Mouse (Mus musculus): ENCODE data around the gene Dlx1.

Gene Dlx1

DNA sequence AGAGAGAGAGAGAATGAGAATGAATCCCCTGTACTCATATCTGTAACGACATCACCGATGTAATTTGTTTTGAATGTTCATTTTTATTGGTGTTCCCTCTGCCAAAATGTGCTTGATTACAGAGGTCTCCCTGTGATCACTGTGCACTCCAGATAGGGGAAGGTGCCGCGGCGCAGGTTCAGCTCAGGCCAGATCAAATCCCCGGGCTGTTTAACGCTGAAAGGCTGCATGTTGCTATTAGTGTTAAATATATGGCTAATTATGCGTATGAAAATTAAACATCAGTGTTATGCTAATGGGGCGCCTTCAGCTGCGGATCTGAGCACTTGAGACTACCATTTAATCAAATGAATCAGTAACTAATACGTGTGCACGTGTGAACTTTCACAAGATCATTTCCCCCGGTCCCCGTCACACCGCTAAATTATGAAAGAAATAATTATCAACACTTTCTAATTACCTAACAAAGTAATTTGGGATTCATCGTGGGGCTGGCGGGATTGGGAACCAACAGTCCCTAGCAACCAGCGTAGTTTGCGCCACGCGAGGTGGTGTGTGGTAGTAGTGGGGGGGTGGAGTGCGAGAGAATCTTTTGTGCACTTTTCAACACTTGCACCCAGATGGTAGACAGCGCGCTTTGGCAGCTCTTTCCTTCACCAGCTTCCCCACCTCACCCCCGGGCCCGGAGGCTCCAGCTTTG lies at the start of gene Dlx1:
Dlx1 (plus strand) TSS at position 100 of the 700 bp plus-strand sequence.
- DNase-seq = no peak

DNA sequence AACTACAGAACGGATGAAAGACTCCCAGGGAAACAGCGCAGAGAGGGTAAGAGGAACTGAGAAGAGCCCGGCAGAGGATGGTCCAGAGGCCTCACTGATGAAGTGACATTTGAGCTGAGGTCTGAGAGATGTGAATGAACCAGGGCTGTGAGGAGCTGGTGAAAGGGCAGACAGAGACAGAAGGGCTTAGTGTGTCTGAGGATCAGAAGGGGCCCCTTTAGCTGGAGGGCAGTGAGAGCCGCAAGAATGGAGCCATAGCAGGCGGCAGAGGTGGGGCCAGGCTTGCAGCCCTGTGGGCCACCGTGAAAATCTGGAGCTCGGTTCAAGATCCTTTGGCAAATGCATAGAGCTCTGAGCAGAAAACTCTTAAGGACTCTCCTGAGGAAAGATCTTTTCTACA lies 48.0 kb upstream of the Dlx1 start:
- DNase-seq = no peak

DNA sequence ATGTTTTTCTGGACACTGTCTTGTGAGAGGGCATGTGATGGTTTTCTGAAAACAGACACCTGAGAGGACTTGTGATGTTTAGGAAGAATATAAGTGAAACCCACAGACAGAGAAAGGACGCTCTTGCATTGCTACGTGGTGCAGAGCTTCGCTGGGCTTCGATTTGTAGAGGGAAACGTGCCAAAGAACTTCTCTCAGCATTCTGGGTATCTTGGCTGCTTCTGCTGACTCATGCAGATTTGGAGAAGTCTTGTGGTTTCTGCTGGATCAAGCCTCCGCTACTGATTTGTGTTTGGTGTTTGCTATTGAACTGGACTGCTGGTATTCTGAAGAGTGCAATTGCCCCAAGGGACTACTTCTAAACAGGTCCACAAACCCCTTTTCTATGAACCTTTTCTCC lies 46.1 kb upstream of the Dlx1 start:
- DNase-seq = no peak

DNA sequence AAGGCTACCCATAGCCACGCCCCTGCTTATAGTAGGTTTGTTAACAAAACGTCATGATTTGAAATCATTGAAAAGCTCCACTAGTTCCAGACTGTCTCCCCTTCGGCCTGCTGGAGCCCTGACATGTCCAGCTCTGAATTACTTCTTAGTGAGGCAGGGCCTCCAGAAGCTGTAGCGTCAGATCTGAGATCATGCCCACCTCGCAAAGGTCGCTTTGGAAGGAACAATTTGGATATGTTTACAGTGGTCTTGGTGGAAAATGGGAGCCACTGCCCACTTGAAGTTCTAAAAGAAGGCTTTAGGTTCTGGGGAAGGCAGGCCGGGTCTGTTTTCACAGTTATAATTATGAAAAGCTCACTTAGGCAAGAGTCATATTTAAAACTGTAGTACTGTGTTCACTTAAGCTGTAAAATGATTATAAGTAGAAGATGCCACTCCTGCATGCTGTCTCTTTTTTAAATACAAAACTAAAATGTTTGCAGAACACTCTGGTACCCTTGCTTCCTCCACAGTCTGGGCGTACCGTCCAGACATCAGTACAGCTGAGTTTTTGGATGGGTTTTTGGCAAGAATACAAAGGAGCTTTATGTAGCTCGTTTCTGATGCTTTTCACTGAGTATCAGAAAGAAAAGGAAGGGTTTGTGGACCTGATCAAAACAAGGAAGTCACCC lies 44.7 kb upstream of the Dlx1 start:
- no peak for DNase-seq

DNA sequence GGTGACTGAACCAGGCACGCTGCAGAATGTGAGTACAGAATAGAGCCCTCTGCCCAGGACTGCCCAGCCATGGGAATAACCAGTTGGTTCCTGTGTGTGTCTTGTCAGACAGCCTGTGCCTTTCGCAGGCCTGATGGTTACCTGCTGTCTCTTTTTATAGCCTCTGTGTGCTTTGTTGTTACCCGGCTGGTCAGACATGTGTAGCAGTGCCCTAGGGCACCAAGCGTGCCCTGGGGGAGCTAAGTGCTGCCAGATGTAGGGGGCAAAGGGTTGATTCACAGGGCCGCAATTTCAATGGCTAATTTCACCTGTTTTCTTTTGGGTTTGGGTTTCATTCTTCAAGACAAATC lies 44.2 kb upstream of the Dlx1 start:
- DNase-seq = no peak

DNA sequence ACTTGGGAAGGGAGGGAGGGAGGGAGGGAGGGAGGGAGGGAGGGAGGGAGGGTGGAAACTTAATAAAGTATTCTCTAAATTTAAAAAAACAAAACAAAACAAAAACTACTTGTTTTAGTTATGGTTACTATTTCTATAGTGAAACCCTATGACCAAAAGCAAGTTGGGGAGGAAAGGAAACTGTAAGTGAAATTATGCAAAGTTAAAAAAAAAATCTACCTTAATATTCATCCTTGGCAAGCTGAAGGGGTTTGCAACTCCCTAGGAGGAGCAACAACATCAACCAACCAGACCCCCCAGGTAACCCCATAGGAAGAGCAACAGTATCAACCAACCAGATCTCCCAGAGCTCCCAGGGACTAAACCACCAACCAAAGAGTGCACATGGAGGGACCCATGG lies 36.6 kb upstream of the Dlx1 start:
- DNase-seq = no peak

DNA sequence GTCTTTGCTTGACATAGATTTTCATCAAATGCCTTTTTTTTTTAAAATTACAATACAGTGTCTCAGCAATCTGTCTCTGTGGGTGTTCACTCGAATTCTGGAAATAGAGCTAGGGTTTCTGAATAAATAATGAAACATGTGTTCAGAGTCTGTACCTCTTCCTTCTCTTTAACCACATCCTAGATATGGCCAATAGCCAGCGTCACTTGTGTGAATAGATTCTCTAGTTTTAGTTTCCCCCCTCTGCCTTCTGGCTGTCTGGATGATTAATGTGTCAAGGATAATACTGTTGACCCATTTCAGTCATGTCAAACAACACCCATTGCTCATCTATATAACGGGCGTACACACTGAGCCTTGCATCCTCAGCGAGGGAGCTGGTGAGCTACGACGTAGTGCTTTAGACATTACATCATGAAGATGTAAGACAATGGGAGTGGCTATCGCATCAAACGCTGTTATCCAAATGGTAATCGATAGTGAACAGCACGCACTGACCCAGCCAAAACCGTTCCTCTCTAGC lies 34.7 kb upstream of the Dlx1 start:
- no peak for DNase-seq

DNA sequence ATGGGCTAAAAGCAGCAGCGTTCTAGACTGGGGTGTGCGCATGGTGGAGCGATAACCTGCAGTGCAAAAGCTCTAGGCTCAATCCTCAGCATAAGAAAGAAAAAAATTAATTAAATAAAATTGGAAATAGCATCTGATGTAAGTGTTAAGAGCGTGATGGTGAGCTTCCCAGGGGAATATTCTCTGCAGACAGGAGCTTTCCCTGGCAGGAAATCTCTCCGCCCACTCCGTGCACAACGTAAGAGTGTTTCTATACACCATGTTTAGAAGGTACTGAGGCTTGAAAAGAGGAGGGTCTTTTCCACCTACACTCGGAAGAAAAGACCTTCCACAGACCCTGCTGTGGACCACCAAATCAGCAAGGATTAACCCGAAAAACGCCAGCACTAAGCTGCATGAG lies 33.4 kb upstream of the Dlx1 start:
- peak; percentile 30 for DNase-seq

DNA sequence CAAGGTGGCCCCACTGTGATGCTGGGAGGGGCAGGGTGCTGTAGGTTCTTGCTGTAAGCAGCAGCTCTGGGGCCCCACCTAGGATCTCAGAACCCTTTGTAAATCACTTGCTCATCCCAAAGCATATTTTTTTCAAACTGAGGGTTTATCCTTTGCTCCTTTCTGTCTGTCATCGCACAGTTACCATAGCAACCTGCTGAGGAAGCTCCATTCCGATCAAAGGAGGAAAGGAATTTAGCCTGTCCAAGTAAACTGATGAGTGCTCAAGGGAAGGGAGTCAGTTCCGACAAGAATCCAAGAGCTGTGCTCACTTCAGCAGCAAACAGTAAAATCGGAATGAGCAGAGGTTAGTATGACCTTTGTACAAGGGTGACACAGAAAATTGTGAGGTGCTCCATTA lies 32.9 kb upstream of the Dlx1 start:
- no peak for DNase-seq

DNA sequence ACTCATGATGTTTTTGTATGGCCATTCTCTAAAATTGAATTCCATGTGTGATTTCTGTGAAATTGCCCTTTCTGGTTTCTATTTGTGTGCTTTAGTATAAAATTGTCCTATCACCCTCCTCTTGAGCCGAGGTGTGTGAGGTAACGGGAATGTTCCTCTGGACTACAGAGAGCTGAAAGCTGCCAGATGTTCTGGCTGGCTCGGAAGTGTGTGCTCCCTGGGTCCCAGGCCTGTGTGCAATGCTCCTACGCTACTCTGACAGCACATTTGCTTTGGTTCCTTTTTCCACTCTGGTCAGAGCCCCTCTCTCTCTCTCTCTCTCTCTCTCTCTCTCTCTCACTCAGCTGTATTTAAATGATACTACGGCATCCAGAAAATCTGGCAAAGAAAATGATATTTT lies 30.7 kb upstream of the Dlx1 start:
- no peak for DNase-seq

DNA sequence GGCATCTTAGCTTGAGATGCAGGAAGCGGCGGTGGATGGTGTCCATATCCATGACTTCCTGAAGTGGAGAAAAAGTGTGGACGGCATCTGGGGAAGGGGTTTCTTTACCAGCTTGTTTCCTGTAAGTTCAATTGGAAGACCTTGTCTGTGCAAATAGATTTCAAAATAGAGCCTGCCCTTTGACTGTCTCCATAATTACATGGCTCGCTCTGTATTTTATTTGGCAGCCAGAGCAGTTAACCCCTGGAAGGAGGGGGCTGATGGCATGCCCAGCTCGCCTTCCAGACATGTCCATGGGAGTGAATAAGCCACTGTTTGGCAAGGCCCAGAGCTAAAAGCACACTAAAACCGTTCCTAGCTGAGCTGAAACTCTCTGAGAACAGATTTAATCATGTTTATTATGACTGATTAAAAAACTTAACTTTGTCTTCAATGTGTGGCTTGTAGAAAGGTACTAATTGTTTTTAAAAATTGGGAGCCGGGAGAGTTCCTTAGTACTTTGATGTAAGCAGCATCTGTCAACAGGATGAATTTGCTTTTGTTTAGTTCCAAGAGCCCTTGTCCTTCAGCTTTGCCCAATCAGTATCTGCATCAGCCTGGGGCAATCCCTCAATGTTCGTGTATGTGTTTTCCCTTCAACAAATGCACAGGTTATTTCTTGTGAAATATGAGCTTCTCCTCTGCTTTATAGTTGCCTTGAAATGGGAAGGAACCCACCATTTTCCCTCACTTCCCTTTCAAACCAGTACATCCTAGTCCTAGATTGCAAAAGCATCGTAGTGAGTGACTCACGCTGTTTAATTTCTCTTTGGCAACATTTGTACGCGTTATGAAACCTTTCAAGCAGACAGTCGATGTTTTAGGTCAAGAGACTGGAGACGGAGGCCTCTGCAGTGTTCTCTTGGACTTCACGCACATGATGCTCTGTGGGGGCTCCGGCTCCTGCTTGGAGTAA lies 28.4 kb upstream of the Dlx1 start:
- DNase-seq = no peak

DNA sequence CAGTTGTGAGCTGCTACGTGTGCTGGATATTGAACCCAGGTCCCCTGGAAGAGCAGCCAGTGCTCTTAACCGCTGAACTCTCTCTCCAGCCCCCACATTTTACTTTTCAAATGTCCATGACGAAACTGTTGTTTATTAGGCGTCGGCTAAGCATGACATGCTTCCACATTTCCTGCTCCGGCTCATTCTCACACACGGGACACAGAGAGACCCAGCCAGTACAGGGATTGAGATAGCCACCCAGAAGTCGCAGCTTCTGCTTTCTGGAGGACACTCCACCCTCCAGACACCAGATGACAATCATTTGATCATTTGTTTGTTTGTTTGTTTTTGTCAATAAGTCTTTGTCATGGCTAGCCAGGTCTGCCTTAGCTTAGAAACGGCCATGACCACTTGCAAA lies 23.1 kb upstream of the Dlx1 start:
- no peak for DNase-seq

DNA sequence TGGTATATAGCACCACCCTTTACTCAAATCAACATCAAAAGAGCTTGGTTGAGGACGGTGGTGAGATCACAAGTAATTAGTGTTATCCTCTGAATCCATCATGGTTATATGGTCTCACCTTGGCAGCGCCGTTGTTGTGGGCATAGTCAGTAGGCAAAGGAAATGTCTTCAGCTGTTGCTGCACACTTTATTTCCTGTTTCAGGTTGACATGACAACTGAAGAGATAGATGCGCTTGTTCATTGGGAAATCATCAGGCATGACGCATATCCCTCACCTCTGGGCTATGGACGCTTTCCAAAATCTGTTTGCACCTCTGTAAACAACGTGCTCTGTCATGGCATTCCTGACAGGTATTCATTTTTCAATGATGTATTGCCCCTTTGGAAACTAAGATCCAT lies 16.7 kb upstream of the Dlx1 start:
- no peak for DNase-seq

DNA sequence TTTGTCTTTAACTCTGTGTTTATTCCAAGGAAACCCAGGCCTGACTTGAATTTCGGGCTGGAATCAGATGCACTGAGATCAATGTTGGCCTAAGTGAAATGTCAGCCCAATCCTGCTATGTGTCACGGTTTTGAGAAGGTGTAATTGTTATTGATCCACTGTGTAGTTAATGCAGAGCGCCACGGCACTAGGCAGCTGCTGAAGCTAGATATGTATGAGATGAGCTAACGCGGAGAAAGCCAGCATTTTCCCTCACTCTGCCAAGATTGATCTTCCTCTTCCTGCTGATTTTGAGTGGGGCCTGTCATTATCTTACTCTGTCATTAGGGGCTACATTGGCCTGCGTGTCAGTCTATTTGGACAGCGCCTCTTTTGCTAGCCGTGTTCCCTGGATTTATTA lies 15.6 kb upstream of the Dlx1 start:
- DNase-seq = no peak

DNA sequence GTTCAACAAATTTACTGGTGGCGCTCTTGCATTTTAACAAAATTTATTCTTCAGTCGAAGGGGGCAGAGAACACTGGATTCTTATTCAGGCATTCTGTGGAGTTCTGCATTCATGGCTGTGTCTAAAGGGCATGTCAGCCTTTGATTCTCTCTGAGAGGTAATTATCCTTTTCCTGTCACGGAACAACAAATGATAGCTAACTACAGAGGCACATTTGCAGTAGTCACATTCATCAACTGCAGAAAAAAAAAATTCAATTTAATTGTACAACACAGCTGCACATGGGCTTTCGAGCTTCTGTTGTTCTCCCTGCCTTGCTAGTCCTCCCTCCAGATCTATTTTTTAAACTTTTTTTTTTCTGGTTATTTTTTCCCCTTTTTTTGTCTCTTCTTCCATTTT lies 10.9 kb upstream of the Dlx1 start:
- no peak for DNase-seq

DNA sequence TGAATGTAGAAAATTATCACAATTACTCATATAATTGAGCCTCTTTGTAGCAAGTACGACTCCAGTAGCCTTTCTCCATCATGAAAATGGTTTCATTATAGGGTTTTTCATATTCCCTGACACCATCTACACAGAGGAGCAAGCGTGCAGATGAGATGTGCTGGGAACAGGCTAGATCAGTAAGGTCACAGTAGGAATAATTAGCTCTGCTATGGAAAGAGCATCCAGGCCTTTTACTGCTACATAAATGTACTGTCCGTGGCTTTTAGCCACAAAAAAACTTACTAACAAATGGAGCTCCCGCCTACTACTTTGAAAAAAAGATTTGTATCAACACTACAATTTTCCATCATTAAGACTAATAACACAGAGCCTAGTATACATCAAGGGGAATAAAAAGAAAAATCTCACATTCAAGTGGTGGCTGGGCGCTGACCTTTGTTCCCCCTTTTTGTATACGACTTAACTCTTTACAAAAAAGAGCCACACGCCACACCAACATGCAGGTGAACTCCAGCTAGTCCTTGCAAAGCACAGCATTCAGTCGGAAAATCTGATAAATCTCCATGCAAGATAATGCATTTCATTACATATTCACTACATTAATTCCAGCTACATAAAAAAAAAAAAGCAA lies 10.3 kb upstream of the Dlx1 start:
- no peak for DNase-seq

DNA sequence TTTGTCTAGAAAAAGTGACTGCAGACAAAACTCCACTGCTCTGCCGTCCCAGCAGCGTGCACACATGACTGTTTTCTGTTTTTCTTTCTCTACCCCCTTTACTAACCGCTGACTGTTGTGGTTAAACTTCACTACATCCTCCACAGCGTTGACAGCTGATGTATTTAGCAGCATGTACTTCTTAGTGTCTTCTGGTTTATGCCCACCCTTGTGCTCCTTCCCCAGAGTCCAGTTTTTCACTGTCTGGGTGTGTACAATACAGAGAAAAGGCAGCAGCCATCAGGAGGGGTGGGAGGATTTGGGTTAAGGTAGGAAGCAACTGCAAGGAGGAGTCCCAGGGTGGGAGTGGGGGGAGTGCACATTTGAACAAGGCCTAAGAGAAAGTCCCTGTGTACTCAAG lies 5.0 kb upstream of the Dlx1 start:
- no peak for DNase-seq

DNA sequence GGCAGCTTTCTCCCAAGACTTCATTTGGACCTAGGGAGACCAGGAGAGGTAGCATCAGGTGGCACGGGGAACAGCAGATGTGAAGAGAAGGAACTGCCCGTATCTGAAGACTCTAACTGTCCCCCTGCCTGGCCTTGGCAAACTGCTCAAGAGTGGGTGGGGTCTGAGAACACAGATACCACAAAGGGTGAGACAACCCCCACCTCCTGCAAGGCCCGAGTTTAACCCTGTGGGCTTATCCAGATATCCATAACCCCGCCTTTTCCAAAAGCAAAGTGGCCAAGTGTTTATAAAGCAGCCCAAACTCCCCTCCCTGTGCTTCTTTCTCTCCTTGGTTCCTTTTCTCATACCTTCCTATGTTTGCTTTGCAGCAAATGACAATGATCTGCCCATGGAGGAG lies 4.5 kb upstream of the Dlx1 start:
- no peak for DNase-seq

DNA sequence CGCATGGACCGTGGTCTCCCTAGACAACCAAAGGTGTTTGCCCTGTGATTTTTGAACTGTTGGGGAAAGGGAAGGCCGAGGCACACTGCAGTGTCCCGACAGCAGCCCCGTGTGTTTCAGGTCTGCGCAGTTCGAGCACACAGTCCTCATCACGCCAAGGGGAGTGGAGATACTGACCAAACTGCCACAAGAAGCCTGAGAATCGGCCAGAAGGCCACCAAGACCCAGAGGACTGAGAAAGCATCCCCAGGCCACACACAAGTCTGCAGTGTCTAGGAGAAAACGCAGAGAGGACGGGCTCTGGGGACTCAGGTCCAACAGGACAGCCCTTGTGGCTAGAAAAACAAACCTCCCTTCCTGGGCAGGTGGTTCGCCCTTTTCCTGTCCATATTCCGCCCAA lies 3.1 kb upstream of the Dlx1 start:
- DNase-seq = no peak

DNA sequence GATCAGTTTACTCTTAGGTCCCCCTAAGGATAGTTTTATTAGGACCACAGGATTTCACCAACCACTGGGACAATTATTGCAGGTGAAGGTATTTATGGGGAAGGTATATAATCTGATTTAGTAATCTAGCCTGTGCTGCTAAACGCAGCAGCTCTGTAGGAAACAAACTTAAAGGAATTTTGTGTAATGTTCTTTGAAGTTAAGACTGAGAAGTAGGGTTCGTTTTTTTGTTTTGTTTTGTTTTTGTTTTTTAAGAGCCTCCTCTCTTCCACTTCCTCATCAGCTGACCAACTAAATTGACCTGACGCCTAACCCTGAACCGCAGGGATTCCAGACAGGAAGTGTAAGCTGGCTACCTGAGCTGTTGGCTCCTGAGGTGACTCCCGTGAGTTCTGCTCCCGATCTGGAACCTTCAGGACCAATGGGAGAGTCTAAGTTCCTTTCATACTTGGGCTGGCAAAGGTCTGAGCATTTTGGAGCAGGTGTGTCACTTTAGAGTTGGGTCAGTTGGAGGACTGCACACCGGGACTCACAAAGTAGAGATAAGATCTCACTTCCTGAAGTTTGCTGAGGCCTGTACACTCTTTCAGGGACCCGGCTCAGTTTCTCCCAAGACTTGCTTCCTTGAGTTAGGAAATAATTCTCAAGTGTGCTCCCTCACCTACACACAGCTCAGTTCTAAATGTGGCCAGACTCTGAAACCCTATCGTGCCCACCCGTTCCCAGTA lies 1.2 kb upstream of the Dlx1 start:
- no peak for DNase-seq

DNA sequence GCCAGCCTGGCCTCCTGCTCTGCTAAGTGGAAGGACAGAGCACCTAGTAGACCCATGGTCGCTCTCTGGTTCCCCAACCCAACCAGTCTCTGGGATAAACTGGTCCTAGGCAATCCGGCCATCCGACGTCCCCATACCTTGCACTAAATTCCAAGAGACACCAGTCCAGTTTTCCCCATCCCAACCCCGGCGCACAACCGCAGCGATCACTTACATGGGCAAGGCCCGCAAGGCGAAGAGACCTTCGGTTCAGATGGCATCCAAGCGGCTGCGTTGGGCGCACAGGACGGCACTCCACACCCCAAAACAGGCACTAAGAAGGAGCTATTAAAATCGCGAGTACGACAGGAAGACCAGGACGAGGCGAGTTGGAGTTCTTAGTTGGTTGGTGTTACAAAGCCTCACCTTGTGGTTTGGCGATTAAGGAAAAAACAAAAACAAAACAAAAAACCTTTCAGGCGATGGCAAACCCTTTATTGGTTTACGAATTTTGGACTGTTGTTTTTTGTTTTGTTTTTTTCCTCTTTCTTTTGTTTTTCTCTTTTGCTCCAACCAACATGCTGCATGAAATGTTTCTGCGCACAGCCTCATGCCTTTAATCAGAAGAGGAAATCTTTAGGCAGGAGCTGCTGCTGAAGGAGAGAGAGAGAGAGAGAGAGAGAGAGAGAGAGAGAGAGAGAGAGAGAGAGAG lies 445 bp upstream of the Dlx1 start:
- DNase-seq = no peak

Measured in right cerebral cortex, postnatal 14 days (tissue).